Mouse (Mus musculus): ENCODE measurements around the gene Nudt9.

DNA sequence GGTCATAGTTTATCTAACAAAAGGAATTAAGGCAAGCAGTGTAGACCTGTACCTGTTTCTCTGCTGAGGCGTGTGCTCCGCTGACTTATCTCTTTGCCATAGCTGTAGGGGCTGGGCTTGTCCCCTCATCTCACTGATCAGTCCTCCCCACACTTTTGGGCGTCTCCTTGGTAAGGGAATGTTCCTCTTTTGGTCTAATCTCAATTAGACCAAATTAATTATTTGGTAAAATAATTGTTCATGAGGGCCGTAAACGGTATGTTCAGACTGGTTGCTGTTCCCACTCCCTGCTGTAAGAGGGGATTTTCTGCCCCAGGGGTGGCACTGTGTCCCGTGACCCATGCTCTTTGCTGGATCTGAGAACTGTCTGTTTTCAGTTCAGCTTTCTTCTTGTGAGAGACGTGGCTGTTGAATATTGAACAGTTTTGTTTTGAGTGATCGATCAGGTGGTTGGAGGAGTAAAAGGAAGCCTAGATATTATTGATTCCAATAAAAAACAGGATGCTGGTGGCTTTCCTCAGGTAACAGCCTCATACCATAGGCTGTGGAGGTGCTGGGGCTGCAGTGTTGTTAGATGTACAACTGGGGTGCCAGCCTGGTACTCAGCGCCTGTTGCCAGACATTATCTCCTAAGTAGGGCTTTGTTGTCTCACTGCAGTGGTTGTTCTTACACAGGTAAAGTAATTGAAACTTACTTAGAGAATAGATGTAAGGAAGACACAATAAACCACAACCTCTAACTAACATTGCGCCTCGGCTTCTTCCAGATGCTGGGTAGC lies 16.9 kb downstream of the Nudt9 start:
- TF ChIP-seq POLR2A (IDR thresholded peaks at IDR 0.05; ENCODE audit: insufficient read depth, low read length) = no peak
- TF ChIP-seq CTCF (IDR thresholded peaks at IDR 0.05; ENCODE audit: low read depth, low read length) = no peak
